Mouse (Mus musculus): Measurements from ENCODE around the gene Gmds.

Gmds gene

GRCm38 (mm10) chr13:32267184-32267775 is 71.3 kb downstream of the Gmds start:
- no peak for DNase-seq (ENCODE audit: low read depth)

GRCm38 (mm10) chr13:32266721-32267120 is 71.8 kb downstream of the Gmds start:
- DNase-seq (ENCODE audit: low read depth), result no peak

- DNase-seq (ENCODE audit: low read depth), result no peak
Observed at GRCm38 (mm10) chr13:32256121-32256520, 82.4 kb downstream of the Gmds start.

GRCm38 (mm10) chr13:32252276-32252675 is 86.3 kb downstream of the Gmds start:
- no peak for DNase-seq (ENCODE audit: low read depth)

DNA sequence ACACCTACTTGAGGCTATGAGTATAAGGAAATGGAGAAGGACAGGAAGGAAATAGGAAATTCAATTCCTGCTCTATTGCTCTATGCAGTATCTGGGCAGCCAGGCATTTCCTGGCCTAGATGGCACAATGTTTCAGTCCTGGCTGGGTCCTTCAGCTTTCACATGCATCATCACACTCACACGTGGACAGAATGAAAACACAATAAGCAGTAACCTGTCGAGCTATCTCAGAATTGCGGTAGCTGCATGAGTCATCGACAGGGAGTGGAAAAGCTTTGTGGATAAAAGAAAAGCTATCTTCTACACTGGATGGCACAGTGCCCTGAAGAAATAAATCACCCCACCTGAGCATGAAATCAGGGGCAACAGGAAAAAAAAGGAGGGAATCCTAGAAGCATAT is 96.3 kb downstream of the Gmds start:
- no peak for DNase-seq (ENCODE audit: low read depth)

- DNase-seq (ENCODE audit: low read depth), result no peak
Observed at GRCm38 (mm10) chr13:32236269-32236678, 102.3 kb downstream of the Gmds start.

DNA sequence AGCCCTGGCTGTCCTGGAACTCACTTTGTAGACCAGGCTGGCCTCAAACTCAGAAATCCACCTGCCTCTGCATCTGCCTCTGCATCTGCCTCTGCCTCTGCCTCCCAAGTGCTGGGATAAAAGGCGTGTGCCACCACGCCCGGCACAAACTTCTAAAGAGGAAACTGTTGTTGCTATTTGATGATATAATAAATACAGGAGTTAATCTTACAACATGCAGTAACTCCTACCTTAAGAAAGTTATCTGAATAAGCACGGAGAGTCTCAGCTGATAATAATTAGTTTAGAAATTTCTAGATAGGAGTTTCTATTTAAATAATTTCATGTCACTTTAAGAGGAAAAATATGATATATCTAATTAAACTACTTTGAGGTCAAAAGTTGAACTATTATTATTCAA is 103.5 kb downstream of the Gmds start:
- DNase-seq (ENCODE audit: low read depth), result no peak

DNA sequence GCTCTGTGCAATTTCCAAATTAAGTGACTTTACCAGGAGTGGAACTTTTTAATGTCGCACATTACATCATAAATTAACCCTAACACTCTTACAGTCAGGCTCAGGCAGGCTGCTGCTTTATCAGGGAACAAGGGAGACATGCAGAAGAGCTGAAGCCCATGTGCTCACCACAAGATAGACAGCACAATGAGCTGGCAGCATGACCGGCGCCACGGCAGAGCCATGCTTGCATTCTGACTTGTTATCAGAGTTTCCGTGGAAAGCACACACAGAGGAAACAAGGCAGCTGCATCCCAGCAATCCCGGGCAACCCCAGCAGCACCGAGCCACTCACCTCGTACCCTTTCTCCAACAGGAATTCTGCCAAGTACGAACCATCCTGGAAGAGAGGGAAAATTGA is 104.5 kb downstream of the Gmds start:
- DNase-seq (ENCODE audit: low read depth), result peak; percentile 59

DNA sequence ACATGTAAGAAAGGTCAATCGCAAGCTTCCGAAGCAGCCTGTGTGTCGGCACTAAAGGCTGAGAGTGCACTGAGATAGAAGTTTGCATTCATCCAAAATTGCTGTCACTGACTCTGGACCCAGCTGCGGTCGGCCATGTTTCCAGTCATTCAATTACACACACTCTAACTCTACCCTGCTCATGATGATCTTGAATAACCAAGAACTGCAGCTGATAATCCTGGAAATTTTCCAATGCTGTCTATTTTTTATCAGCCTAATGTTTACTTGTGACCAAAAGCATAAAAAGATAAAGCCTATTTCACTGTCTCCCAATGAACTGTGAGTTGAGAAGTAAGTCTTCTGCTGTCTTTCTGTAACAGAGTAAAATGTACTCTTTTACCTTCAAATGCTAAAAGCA is 106.1 kb downstream of the Gmds start:
- no peak for DNase-seq (ENCODE audit: low read depth)

DNA sequence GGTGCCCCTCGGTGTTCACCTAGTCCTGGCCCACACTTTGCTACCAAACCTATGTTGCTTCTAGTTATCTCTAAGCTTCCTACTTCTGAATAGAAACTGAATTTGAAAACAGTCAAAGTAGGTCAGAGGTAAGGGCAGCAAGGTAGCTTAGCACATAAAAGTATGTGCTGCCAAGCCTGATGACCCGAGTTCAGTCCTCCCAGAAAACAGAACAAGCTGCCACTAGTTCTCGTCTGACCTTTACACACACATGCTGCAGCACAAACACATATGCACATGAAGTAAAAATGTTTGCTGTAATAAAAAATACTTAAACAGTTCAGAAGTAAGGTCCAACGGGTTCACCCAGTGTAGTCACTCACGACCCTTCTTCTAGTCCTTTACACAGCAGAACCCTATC is 106.6 kb downstream of the Gmds start:
- no peak for DNase-seq (ENCODE audit: low read depth)

DNA sequence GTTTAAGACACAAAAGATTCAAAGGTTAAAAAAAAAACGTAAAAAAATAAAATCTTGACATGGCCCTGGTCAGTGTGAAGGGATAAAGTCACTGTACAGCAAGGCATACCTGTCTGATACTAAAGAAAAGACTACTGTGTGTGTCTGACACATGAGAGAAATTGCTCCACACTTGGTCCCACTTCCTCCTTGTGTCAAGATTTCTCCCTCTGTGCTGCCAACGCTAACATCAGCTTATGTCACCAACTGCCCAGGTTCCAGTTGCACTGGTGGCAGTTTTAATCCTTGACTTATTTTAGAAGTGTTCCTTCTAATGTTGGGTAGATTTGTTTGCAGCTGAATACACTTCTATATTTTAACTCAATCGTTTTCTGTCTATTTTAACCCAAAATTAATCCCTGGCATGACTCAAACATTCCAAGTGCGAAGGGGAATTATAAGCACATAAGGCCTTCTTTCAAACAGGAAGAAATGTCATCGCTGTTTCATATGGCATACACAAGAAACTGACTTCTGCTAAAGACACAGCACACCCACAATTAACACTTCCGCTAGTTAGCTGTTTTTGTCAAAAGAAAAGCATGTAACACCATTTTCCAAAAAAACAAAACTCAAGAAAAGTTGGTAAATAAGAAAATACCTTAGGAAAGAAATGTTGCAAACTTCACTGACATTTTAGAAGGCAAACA is 110.5 kb downstream of the Gmds start:
- no peak for DNase-seq (ENCODE audit: low read depth)

DNA sequence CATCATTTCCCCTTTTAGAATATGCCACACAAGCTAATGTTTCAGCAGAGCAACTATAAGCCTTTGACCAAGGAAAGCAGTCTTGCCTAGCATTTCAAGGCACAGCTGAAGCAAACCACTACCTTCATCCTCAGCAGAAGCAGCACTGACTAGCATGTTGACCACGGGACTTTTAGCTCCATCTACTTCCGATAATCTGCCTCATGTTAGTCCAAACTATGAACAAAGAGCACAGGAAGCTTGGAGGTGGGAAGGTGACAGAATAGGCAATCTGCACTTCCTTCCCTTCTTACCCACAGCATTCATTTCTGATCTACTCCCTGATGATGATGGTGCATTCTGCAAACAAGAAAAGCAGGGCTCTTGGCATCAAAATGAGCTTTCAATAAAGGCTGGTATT is 120.9 kb downstream of the Gmds start:
- DNase-seq (ENCODE audit: low read depth), result no peak

DNA sequence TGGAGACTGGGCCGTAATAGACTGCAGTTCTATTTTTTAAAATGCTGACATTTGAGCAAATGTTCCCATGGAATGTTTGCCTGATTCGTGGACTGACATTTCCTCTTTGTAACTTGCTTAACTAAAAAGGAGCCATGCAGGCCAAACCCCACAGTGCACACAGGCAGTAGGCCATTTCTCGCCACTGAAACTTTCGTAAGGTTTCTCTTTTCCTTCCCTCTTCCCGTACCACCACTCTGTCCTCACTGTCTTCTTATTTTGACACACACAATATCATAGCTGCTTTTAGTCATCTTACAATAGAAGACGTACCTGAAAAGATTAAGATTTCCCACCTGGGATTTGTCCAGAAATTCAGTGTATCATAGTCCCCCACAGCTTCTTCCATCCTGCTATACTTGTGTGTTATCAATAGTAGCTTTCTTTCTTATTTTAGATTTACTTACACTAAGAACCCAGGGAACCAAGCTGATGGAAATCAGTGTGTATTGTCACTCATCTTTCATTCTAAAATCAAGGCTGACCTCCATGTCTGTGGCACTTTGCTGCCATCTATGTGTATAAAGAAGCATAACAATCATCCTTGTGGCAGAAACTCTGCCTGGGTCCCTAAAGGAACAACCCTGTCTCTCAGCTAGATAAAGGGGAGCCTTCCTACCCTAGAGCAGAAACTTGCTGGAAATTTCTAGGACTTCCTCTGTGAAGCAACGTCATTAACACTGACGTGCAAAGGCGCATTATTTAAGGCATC is 124.7 kb downstream of the Gmds start:
- no peak for DNase-seq (ENCODE audit: low read depth)

DNA sequence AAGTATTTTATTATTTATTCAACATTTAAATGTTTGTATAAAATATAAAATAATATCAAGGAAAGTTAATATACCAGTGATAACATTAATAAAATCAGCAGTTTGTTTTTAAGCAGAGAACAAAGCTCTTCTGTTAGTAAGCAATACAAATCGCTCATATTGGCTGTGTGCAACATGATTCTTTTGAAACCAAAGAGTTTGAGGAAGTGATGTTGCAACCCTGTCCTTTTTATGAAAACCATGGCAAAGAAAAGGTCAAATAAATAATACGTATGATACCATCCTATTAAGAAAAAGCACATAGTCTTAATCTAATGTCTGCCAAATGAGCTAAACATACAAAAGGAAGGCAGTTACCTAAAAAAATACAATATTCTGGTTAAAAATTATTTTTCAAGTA is 126.4 kb downstream of the Gmds start:
- no peak for DNase-seq (ENCODE audit: low read depth)

DNA sequence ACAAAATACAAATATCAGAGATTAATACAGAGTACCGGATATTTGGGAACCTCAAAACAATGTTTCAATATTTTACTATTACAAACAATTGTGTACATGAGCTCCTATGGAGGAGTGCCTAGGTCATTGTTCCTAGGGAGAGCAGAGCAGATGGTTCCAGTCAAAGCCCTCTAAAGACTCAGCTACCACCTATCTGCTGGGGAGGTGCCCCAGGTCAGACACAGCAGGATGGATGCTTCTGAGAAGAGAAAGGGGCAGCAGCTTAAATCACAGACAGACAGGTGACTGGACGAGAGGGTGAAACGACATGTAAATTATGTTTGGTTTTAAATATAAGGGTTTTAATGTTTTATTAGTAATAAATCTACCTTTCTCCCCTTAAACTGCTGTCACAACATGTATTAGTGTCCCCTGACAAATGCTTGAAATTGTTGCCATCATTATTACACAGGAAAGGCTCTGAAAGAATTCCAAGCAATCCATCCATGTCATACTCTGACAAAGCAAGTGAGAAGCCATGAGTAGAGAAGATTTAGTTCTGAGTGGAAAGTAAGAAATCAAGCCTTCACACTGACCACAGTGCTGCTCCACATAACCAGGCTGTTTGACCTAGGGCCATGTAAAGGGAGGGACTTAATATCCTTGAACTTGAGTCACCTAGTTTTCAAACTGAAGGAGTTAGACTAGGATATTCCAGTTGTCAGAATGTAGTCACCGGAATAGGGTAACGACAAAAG is 131.2 kb downstream of the Gmds start:
- no peak for DNase-seq (ENCODE audit: low read depth)

- DNase-seq (ENCODE audit: low read depth), result no peak
Observed at GRCm38 (mm10) chr13:32179906-32180305, 158.6 kb downstream of the Gmds start.

DNA sequence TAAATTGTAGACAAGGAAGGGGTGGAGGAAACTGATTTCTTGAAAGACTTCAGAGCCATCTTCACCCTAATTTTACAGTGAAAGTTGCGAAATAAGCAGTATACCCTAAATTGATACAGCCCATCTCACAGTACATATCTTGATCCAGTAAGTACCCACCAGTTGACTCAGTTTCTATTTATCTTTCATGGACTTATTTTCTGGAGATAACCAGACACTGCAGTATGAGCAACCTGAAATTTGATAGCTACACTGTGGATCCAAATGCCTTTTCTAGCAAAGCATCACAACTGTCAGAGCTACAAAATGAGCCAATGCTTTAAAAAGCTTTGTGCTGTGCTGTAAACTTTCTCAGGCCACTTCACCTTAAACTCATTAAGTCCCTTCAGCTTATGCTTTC is 159.9 kb downstream of the Gmds start:
- no peak for DNase-seq (ENCODE audit: low read depth)

DNA sequence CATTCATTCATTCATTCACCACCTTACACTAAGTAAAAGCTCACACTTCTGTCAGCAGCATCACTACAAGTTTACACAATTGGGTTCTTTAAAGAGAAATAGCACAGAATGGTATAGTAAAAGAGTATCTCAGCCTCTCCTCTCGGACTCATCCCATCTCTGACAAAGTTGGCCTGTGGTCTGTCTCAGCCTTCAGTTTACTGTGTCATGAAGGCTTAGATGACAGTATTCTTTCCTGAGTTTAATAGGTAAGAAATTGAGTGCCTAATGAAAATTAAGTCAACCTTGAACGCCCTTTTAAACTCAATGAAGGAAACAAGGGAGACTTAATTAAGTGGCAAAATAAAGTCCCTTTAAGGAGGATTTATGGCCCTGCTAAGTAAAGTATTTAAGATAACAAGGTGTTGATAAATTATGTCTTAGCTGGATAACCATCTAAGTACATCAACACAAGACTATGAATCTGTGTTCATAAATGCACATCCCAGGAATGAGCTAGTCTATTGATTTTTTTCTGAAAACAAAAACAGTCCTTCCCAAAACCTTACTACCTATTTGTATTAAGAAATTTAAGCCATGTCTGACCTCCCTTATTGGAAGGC is 160.6 kb downstream of the Gmds start:
- DNase-seq (ENCODE audit: low read depth), result no peak

- DNase-seq (ENCODE audit: low read depth), result no peak
Observed at GRCm38 (mm10) chr13:32175028-32175427, 163.5 kb downstream of the Gmds start.

DNA sequence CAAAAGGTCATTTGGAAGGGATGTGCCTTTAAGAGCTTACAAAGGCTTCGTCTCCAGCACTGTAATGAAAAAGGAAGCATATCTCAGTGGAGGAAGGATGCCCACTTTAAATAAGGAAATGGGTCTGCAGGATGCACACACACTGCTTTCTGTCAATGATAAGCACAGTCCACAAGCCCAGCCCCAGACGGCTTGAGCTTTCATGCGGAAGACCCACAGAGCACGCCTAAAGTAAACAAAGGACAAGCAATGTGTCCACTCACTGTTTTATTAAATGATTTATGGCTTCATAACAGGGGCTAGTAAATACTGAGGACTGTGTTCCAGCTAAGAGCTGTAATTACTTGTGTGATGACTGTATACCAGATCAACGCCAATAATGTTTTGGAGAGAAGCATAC is 169.4 kb downstream of the Gmds start:
- no peak for DNase-seq (ENCODE audit: low read depth)

GRCm38 (mm10) chr13:32167806-32168205 is 170.7 kb downstream of the Gmds start:
- DNase-seq (ENCODE audit: low read depth), result no peak

- no peak for DNase-seq (ENCODE audit: low read depth)
Observed at GRCm38 (mm10) chr13:32165581-32165980, 173.0 kb downstream of the Gmds start.

Measured in c-Kit-positive CD71-positive TER-119-negative erythroid progenitor cells, embryonic 14.5 days (primary cell).